Mouse (Mus musculus): ENCODE data around the gene Rad51b.

The Rad51b gene

DNA sequence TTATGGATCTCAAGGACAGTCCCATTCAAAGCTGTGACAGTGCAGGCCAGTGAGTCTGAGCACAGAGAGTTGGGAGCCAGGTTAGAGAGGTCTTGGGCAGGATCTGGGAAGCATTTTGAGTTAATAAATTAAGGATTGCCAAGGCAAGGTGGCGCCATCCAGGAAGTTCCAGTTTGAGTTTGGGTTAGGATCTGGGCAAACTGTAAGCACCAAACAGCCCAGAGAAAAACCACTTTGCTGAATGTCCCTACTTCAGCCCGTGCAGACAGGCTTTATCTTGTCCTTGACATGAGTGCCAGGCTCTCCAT, 563.1 kb downstream of the Rad51b start:
- DNase-seq (ENCODE audit: low spot score), result no peak
